Mouse (Mus musculus) liver, postnatal 0 days (tissue): ENCODE data around the gene Pdgfra. TPM values are rescaled to one million over a fixed set of nuclear protein-coding genes. Genes with fewer than 3 reads are reported as not detected.
A peak's percentile ranks its signal among the peaks of the same experiment; 100 is the strongest.

Experiments
- ATAC-seq: fragments of 200-750 bp; cut with Nextera tagmentation; 2 replicates; pipeline ENCODE4 v1.8.0; 2017; ENCODE audit warnings: mild to moderate bottlenecking, moderate library complexity
- DNase-seq: peaks from one replicate; pipeline ENCODE4 v3.0.0-alpha.2; 2016
- H3K27ac ChIP-seq: fragments of 300-500 bp; sonication (generic); 2 replicates; pipeline ENCODE4 v1.5.1; 2014; ENCODE audit warnings: antibody characterized with exemption, moderate library complexity, mild to moderate bottlenecking, low read depth
- H3K27me3 ChIP-seq: fragments of 300-500 bp; sonication (generic); 2 replicates; pipeline ENCODE4 v1.6.1; 2014; ENCODE audit warnings: low read length, control low read depth, mixed read lengths; ENCODE audit not compliant: insufficient read depth
- H3K36me3 ChIP-seq: fragments of 300-500 bp; sonication (generic); replicated peaks from 2 replicates; pipeline ENCODE4 v1.6.1; 2014; ENCODE audit warnings: mild to moderate bottlenecking, control low read depth, low read length, moderate library complexity, mixed read lengths; ENCODE audit not compliant: insufficient read depth
- H3K4me1 ChIP-seq: fragments of 300-500 bp; sonication (generic); 2 replicates; pipeline ENCODE4 v1.6.1; 2014; ENCODE audit warnings: antibody characterized with exemption, mild to moderate bottlenecking, control low read depth; ENCODE audit not compliant: insufficient read depth
- H3K4me2 ChIP-seq: fragments of 300-500 bp; sonication (generic); 2 replicates; pipeline ENCODE4 v1.6.1; 2014; ENCODE audit warnings: low read depth, mild to moderate bottlenecking, low read length, moderate library complexity, mixed read lengths
- H3K4me3 ChIP-seq: fragments of 300-500 bp; sonication (generic); 2 replicates; pipeline ENCODE4 v1.5.1; 2014; ENCODE audit warnings: low read depth, low read length
- H3K9ac ChIP-seq: fragments of 300-500 bp; sonication (generic); replicated peaks from 2 replicates; pipeline ENCODE4 v1.6.1; 2014; ENCODE audit warnings: mild to moderate bottlenecking, moderate library complexity
- H3K9me3 ChIP-seq: fragments of 300-500 bp; sonication (generic); 2 replicates; pipeline ENCODE4 v1.6.1; 2016; ENCODE audit warnings: mild to moderate bottlenecking, control low read depth, low read length, mixed read lengths
- CTCF ChIP-seq: sonication (generic); IDR thresholded peaks from 2 replicates; pipeline ENCODE4 v1.5.1; 2016; ENCODE audit warnings: antibody characterized with exemption, low read depth
- EP300 ChIP-seq: IDR thresholded peaks from 2 replicates; pipeline ENCODE4 v1.6.1; 2016; ENCODE audit warnings: antibody characterized with exemption, low read depth, mild to moderate bottlenecking
- WGBS: fragments of 180-500 bp; shearing (Covaris S2); extraction: QIAGEN DNeasy Blood & Tissue Kit; methylation state at CpG from one replicate; pipeline ENCODE4 v1.1.7; 2014; ENCODE audit not compliant: insufficient replicate concordance; 5-methylcytosine and 5-hydroxymethylcytosine counted together
- polyA plus RNA-seq: library from polyadenylated mRNA; unstranded; fragments of >200 nt; fragmentation: Nextera tagmentation; extraction: Ambion mirVana; gene quantifications from 2 replicates; pipeline ENCODE4 v1.2.1, GENCODE M21; 2015

Pdgfra gene
- polyA plus RNA-seq, 1 experiment from 2014 or later, result 1.3 TPM

DNA sequence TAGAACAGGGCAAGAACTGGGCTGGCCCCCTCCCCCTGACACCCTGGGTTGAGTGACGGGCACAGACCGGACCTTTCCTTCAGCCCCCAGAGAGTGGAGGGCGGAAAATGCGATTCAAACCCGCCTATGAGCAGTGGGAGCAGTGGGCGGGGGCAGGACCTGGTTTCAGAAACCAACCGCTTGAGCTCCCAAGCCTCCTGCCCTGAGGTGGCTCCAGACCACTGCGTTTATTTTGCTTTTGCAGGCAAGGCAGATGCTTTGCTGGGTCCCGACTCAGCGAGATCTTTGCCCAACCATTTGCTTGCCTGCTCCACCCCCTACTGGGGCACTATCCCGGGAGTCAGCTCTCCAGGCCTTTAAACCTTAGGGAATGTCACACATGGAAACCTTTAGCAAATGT, 2.2 kb upstream of the Pdgfra start:
- TF ChIP-seq EP300 (no peak), CTCF (no peak)
- H3K9ac ChIP-seq, result no peak overlapping the region
- no peak overlapping the region for H3K4me3 ChIP-seq
- no peak for ATAC-seq
- WGBS, result 3% methylated on average over 11 of the region's 11 CpGs
- H3K9me3 ChIP-seq, result no peaks in the 10 kb centered on the region
- no peak for DNase-seq
- H3K4me2 ChIP-seq, result no peak overlapping the region; the same call in 1 of the 2 replicates
- peaks cover 9% of the 10 kb centered on the region; the same call in 1 of the 2 replicates for H3K4me1 ChIP-seq
- no peaks in the 10 kb centered on the region for H3K36me3 ChIP-seq
- no peak overlapping the region for H3K27ac ChIP-seq
- peaks cover 89% of the 10 kb centered on the region for H3K27me3 ChIP-seq

GRCm38 (mm10) chr5:75150341-75150981, 1.6 kb upstream of the Pdgfra start:
- Histone ChIP-seq H3K9ac (no peak overlapping the region), H3K27me3 (peaks cover 94% of the 10 kb centered on the region), H3K4me3 (no peak overlapping the region), H3K4me2 (no peak overlapping the region; the same call in 1 of the 2 replicates), H3K36me3 (no peaks in the 10 kb centered on the region), H3K9me3 (no peaks in the 10 kb centered on the region), H3K27ac (no peak overlapping the region), H3K4me1 (peaks cover 10% of the 10 kb centered on the region; the same call in 1 of the 2 replicates)
- ATAC-seq (no peak), DNase-seq (no peak)
- WGBS, result 3% methylated on average over 23 of the region's 23 CpGs
- TF ChIP-seq EP300 (no peak), CTCF (no peak)

- Histone ChIP-seq H3K4me1 (peaks cover 15% of the 10 kb centered on the region), H3K9ac (no peak overlapping the region), H3K36me3 (no peaks in the 10 kb centered on the region), H3K4me2 (no peak overlapping the region; the same call in 1 of the 2 replicates), H3K4me3 (0 out of 2 replicates have a peak overlapping the region, but pooled peaks have one; percentile 10), H3K27me3 (peaks cover 97% of the 10 kb centered on the region), H3K9me3 (no peaks in the 10 kb centered on the region), H3K27ac (peak overlapping the region; percentile 7; the same call in 1 of the 2 replicates)
- no peak for TF ChIP-seq EP300
- peak; percentile 60 for TF ChIP-seq CTCF
- DNase-seq (peak; percentile 71), ATAC-seq (no peak)
- WGBS, result 1% methylated on average over 35 of the region's 35 CpGs
Measured at GRCm38 (mm10) chr5:75151146-75151900, 769 bp upstream of the Pdgfra start.

DNA sequence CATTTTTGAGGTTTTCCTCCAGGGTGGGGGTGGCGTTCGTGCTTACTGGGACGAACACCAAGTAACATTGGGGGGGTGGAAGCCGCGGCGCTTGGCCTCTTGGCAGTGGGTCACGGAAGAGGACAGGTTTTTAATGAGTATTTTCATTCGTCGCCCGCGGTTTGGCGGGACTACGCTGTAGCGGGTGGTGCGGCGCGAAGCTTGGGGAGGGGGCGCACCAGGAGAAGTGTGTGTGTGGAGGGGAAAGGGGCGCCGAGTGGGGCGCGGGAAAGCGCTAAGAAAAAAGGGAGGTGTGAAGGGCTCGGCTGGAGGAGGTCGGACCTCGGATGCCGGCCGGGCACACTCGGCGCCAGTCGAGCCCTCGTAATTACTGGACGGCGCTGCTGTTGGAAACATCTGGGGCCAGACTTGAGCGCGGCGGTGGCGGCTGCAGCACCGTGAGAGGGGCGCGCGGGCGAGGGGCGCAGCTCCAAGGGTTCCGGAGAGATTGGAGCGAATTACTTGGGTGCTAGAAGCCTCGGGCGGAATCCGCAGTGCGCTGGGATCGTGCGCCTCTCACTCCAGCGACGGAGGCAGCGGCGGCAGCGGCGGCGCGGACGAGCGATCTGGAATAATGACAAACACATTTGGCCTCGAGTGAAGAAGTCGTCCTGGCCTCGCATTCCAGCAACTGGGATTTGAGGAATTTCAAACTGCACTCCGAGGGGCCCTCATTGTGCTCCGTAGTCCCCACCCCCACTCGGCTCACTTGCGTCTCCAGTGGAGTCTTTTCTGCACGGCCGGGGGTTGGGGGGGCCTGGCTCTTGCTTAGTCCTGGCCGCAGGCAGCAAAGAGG, 916 bp downstream of the Pdgfra start:
- H3K27ac ChIP-seq, result peak overlapping the region; percentile 64
- ATAC-seq, result no peak
- H3K4me1 ChIP-seq, result peaks cover 20% of the 10 kb centered on the region
- no peak for TF ChIP-seq CTCF
- no peak for TF ChIP-seq EP300
- peak overlapping the region; percentile 61 for H3K4me2 ChIP-seq
- no peaks in the 10 kb centered on the region for H3K9me3 ChIP-seq
- DNase-seq, result no peak
- H3K4me3 ChIP-seq, result peak overlapping the region; percentile 40
- WGBS, result 3% methylated on average over 72 of the region's 72 CpGs
- H3K27me3 ChIP-seq, result peaks cover 89% of the 10 kb centered on the region
- H3K9ac ChIP-seq, result peak overlapping the region; percentile 48
- no peaks in the 10 kb centered on the region for H3K36me3 ChIP-seq

DNA sequence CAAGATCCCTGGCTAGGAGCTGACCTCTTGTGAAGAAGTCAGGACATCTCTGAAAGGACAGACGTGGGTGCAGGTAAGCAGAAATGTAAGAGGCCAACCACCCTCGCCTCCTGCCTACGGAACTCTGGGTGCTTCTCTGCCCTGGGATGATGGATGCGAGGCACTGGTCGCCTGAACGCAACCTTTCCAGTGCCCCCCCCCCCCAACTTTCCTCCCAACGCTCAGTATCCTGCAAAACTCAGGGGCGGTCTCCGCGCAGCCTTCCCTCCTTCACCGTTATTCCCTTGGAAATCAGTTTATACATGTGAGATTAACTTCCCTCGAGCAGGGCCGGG, 1.5 kb downstream of the Pdgfra start:
- Histone ChIP-seq H3K36me3 (no peaks in the 10 kb centered on the region), H3K9ac (no peak overlapping the region), H3K9me3 (no peaks in the 10 kb centered on the region), H3K4me3 (peak overlapping the region; percentile 40), H3K27ac (no peak overlapping the region), H3K4me1 (peaks cover 20% of the 10 kb centered on the region), H3K27me3 (peaks cover 83% of the 10 kb centered on the region), H3K4me2 (peak overlapping the region; percentile 61)
- DNase-seq, result no peak
- no peak for TF ChIP-seq EP300
- no peak for TF ChIP-seq CTCF
- ATAC-seq, result no peak
- under 1% methylated on average over 13 of the region's 13 CpGs for WGBS
